Mouse (Mus musculus) neural tube, embryonic 15.5 days (tissue): ENCODE data around the gene St7. TPM values are rescaled to one million over a fixed set of nuclear protein-coding genes. Genes with fewer than 3 reads are reported as not detected.

Experiments
- ATAC-seq: fragments of 200-750 bp; cut with Nextera tagmentation; 2 replicates; pipeline ENCODE4 v1.8.0; 2017; ENCODE audit warnings: mild to moderate bottlenecking, moderate TSS enrichment, moderate library complexity; ENCODE audit not compliant: low FRiP score
- H3K27ac ChIP-seq: fragments of 300-500 bp; sonication (generic); replicated peaks from 2 replicates; pipeline ENCODE4 v1.5.1; 2015; ENCODE audit warnings: mild to moderate bottlenecking, inconsistent platforms
- H3K27me3 ChIP-seq: fragments of 300-500 bp; sonication (generic); replicated peaks from 2 replicates; pipeline ENCODE4 v1.6.1; 2015; ENCODE audit warnings: inconsistent platforms
- H3K36me3 ChIP-seq: fragments of 300-500 bp; sonication (generic); 2 replicates; pipeline ENCODE4 v1.6.1; 2015; ENCODE audit warnings: inconsistent platforms
- H3K4me1 ChIP-seq: fragments of 300-500 bp; sonication (generic); 2 replicates; pipeline ENCODE4 v1.6.1; 2015; ENCODE audit warnings: inconsistent platforms
- H3K4me2 ChIP-seq: fragments of 300-500 bp; sonication (generic); 2 replicates; pipeline ENCODE4 v1.6.1; 2015; ENCODE audit warnings: inconsistent platforms, mild to moderate bottlenecking, moderate library complexity
- H3K4me3 ChIP-seq: fragments of 300-500 bp; sonication (generic); replicated peaks from 2 replicates; pipeline ENCODE4 v1.5.1; 2015; ENCODE audit warnings: mild to moderate bottlenecking, inconsistent platforms
- H3K9ac ChIP-seq: fragments of 300-500 bp; sonication (generic); replicated peaks from 2 replicates; pipeline ENCODE4 v1.6.1; 2015; ENCODE audit warnings: mild to moderate bottlenecking, inconsistent platforms
- H3K9me3 ChIP-seq: fragments of 300-500 bp; sonication (generic); replicated peaks from 2 replicates; pipeline ENCODE4 v1.6.1; 2016; ENCODE audit warnings: inconsistent platforms
- WGBS: fragments of 180-500 bp; shearing (Covaris S2); methylation state at CpG from one replicate; pipeline ENCODE4 v1.1.7; 2015; ENCODE audit warnings: mixed read lengths; 5-methylcytosine and 5-hydroxymethylcytosine counted together
- polyA plus RNA-seq: library from polyadenylated mRNA; unstranded; fragments of >200 nt; fragmentation: Nextera tagmentation; extraction: Ambion mirVana; gene quantifications from 2 replicates; pipeline ENCODE4 v1.2.1, GENCODE M21; 2015

The St7 gene
- polyA plus RNA-seq, 1 experiment from 2014 or later, result 59.2 TPM

DNA sequence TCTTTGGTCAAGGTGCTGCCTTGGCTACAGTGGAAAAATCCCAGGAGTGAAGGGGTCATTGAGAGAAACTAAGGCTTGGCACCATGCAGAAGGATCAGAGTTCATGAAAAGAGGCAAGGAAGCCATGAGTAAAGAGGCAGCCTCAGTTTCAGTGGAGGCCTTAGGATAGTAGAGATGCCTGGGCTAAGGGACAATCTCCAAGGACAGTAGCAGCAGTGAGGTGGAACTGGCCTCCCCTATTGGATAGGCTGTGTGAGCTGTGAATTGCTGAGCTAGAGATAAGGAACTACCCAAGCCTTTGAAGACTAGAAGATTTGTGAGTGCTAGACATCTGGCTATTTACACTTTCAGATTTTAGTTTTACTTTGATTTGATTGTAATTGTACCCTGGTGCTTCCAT is 278.7 kb downstream of the St7 start:
- Histone ChIP-seq H3K36me3 (no peaks in the 10 kb centered on the region), H3K9me3 (no peaks in the 10 kb centered on the region), H3K27me3 (no peaks in the 10 kb centered on the region), H3K9ac (no peak overlapping the region), H3K4me2 (no peak overlapping the region), H3K4me3 (no peak overlapping the region), H3K27ac (no peak overlapping the region), H3K4me1 (0 out of 2 replicates have a peak, but pooled peaks cover 4% of the 10 kb centered on the region)
- no peak for ATAC-seq

DNA sequence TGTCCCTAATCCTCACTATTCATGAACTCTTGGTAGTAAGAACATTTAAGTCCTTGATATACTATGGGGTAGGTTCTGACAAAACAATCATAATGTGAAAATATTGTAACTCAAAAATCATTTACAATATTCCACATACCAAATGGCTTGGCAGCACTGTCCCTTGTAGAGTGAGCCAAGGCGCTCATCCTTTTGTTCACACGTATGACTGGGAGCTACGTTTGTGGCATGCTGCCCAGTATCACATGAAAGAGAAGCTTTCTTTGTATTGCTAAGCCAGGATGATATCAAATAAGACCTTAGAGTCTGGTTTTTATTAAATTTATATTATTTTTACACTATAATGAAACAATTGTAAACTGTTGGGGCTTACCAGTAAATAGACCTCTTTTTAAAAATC is 281.7 kb downstream of the St7 start:
- H3K9me3 ChIP-seq, result no peaks in the 10 kb centered on the region
- H3K4me3 ChIP-seq, result no peak overlapping the region
- H3K27me3 ChIP-seq, result no peaks in the 10 kb centered on the region
- no peaks in the 10 kb centered on the region for H3K4me1 ChIP-seq
- H3K4me2 ChIP-seq, result no peak overlapping the region
- H3K9ac ChIP-seq, result no peak overlapping the region
- H3K36me3 ChIP-seq, result no peaks in the 10 kb centered on the region
- no peak for ATAC-seq
- whole genome bisulfite sequencing, result 64% methylated on average over 3 of the region's 3 CpGs
- H3K27ac ChIP-seq, result no peak overlapping the region

DNA sequence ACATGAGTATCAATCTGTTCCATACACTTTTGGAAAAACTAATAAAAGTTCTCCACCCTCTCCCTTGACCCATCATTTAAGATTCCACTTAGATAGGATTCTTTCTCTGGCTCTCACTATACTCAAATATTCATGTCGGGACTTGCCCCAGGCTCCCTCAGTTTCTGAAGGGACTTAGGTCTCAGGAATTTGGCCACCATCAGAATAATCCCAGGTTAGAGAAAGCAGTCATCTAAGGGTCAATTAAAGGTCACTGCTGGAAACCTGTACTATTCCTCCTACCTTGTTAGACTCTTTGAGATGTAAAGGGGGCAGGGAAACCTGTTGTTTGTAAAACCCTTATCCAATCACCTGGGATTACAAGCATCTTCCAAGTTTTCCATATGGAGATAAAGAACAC is 284.4 kb downstream of the St7 start:
- no peak for ATAC-seq
- WGBS, result 56% methylated on average over 1 of the region's 1 CpGs

DNA sequence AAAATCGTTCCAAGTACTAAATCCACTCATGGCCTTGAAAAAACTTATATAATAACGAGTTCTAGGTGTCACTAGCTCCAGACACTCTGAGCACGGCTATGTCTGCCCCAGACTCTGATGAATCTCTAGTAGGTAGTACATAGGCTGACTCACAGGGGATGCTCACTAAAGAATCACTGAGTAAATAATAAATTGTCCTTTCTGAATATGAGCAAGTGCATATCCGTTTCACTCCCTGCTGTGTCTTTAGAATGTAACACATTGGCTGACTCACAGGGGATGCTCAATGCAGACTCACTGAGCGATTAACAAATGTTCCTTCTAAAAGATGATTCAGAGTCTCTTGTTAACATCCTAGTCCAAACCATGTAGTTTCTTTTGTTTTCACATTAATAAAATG is 285.6 kb downstream of the St7 start:
- WGBS, result 76% methylated on average over 5 of the region's 5 CpGs
- H3K4me1 ChIP-seq, result no peaks in the 10 kb centered on the region
- ATAC-seq, result no peak

More for the DNA sequence above, 284.4 kb downstream of the St7 start:
- Histone ChIP-seq H3K9me3 (no peaks in the 10 kb centered on the region), H3K4me3 (no peak overlapping the region), H3K9ac (no peak overlapping the region), H3K27me3 (no peaks in the 10 kb centered on the region), H3K4me1 (no peaks in the 10 kb centered on the region), H3K36me3 (no peaks in the 10 kb centered on the region), H3K4me2 (no peak overlapping the region), H3K27ac (no peak overlapping the region)

DNA sequence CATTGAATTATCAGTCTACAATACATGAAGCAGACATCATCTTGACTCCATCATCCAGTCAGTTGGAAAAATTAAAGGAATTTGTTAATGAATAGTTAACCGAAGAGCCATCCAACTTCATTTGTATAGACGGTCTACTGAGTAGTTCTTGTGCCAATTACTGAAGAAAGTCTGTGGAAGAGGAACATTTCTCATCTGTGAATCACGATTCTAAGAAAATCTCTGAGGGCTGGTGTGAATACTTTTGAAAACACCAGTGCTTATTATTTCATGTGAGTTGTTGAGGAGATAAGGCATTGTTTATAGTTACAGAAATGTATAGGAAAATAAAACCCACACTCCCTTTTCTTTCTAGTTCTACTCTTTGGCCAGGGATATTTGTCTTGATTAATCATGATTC is 286.1 kb downstream of the St7 start:
- ATAC-seq, result no peak
- WGBS, result 87% methylated on average over 3 of the region's 3 CpGs

More for the DNA sequence above, 285.6 kb downstream of the St7 start:
- Histone ChIP-seq H3K9ac (no peak overlapping the region), H3K27me3 (no peaks in the 10 kb centered on the region), H3K36me3 (no peaks in the 10 kb centered on the region), H3K4me2 (no peak overlapping the region), H3K4me3 (no peak overlapping the region), H3K27ac (no peak overlapping the region), H3K9me3 (no peaks in the 10 kb centered on the region)

DNA sequence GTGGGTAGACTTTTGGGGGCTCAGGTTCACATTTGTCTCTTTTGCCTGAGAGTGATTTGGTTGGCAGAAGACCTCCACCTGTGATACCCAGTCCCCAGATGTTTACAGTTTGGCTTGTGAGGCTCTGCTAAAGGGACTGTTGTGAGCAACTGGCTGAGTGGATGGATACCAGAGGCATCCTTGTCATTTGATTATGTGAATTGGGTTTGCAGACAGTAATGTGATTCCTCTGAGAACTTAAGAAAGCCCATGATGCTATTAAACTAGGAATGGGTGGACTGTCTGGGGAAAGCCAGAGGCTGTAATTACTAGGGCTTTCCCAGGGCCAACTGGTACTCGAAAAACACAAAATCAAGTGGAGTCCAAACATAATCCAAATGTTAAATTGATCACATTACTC is 286.6 kb downstream of the St7 start:
- Histone ChIP-seq H3K9me3 (no peaks in the 10 kb centered on the region), H3K36me3 (no peaks in the 10 kb centered on the region), H3K9ac (no peak overlapping the region), H3K4me1 (no peaks in the 10 kb centered on the region), H3K4me3 (no peak overlapping the region), H3K4me2 (no peak overlapping the region), H3K27me3 (no peaks in the 10 kb centered on the region), H3K27ac (no peak overlapping the region)
- WGBS, result 77% methylated on average over 1 of the region's 1 CpGs
- ATAC-seq, result no peak

More for the DNA sequence above, 286.1 kb downstream of the St7 start:
- Histone ChIP-seq H3K27ac (no peak overlapping the region), H3K27me3 (no peaks in the 10 kb centered on the region), H3K4me2 (no peak overlapping the region), H3K4me1 (no peaks in the 10 kb centered on the region), H3K36me3 (no peaks in the 10 kb centered on the region), H3K9me3 (no peaks in the 10 kb centered on the region), H3K4me3 (no peak overlapping the region), H3K9ac (no peak overlapping the region)

DNA sequence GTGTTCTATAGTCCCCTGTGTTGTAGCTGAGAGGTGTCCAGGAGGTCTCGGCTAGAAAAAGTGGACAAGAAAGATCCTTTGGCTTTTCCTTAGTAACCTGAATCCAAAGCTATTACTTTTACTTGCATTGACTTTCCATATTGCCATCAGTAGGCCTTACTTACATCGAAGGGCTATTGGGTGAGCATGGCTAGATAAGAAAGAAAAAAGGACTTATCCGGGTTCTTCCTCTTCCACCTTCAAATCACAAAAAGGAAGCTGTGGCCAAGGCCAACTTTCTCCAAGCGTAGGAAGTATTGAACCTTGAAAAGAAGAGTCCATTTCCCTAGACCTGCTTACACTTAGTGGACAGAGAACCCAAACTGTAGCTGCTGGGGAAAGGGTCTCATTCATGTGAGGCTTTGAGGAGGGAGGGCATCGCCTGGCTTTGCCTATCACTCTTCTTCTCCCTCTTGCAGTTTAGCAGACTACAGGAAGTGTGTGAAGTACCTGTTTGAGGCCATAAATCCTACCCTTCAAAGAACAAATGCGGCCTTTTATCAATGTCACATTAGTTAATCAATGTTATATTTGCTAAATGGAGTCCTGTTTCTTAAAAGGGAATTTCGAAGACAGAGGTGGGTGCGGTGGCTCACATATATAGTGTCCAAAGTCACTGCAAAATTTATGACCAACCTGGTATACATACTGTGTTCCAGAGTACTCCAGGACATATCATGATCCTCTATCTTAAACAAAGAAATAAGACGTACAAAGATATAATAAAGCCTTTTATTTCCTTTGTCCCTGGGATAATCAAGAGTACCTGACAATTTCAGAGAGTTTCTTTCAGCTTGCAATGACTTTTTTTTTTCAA is 297.7 kb downstream of the St7 start:
- Histone ChIP-seq H3K9ac (no peak overlapping the region), H3K36me3 (no peaks in the 10 kb centered on the region), H3K27ac (no peak overlapping the region), H3K9me3 (no peaks in the 10 kb centered on the region), H3K4me3 (no peak overlapping the region), H3K27me3 (no peaks in the 10 kb centered on the region), H3K4me2 (no peak overlapping the region), H3K4me1 (no peaks in the 10 kb centered on the region)
- WGBS, result 92% methylated on average over 9 of the region's 9 CpGs
- ATAC-seq, result no peak

DNA sequence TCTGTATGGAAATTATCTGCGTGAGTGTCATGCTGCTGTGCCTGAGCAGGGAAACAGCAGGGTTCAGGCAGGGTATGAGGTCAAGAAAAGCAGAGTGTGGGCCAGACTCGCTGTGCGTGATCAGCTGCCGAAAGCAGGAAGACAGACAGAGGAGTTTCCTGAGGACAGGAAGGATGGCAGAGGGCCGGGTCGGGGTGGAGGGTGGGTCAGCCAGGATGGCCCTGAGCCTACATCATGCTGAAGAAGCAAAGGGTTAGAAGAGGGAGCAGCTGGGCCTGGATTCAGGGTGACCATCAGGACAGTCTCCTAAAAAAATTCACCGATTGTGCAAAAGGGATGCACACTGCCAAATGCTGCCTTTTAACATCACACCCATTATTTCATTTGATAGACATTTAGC is 298.9 kb downstream of the St7 start:
- WGBS, result 66% methylated on average over 7 of the region's 7 CpGs

More for the DNA sequence above, 298.9 kb downstream of the St7 start:
- Histone ChIP-seq H3K27me3 (no peaks in the 10 kb centered on the region), H3K4me1 (no peaks in the 10 kb centered on the region), H3K4me2 (no peak overlapping the region), H3K36me3 (no peaks in the 10 kb centered on the region), H3K9me3 (no peaks in the 10 kb centered on the region), H3K9ac (no peak overlapping the region), H3K27ac (no peak overlapping the region), H3K4me3 (no peak overlapping the region)
- no peak; the same call in 1 of the 2 replicates for ATAC-seq

Other genes starting within 250 kb of the St7 start
- 2.7 and 3.2 TPM in 2 replicates for gene Met, start 229.1 kb upstream of the St7 start, polyA plus RNA-seq
- 248 and 260 TPM in 2 replicates for gene Capza2, start 56.7 kb upstream of the St7 start, polyA plus RNA-seq